Mouse (Mus musculus) C2C12 (cell line): ENCODE data around the gene Tmem38b. TPM values are rescaled to one million over a fixed set of nuclear protein-coding genes. Genes with fewer than 3 reads are reported as not detected.

Source experiments
- H3K27me3 ChIP-seq: one replicate; pipeline ENCODE4 v1.6.1; 2011; ENCODE audit not compliant: control insufficient read depth, insufficient read depth, insufficient read length
- H3K36me3 ChIP-seq: one replicate; pipeline ENCODE4 v1.6.1; 2011; ENCODE audit not compliant: control insufficient read depth, insufficient read depth
- H3K4me3 ChIP-seq: one replicate; pipeline ENCODE4 v1.5.1; 2011; ENCODE audit warnings: mild to moderate bottlenecking, control low read depth; ENCODE audit not compliant: poor library complexity, insufficient read depth, severe bottlenecking
- H3K79me2 ChIP-seq: one replicate; pipeline ENCODE4 v1.6.1; 2011; ENCODE audit not compliant: control insufficient read depth, insufficient read depth
- H3K79me3 ChIP-seq: one replicate; pipeline ENCODE4 v1.6.1; 2011; ENCODE audit warnings: low read depth, control low read depth
- H3ac ChIP-seq: one replicate; pipeline ENCODE3; 2011; ENCODE audit warnings: low read depth; ENCODE audit not compliant: control insufficient read depth, insufficient read length
- CEBPB ChIP-seq: IDR thresholded peaks from one replicate; pipeline ENCODE4 v1.6.1; 2011; ENCODE audit warnings: low read depth, mild to moderate bottlenecking, control low read depth, moderate library complexity
- CTCF ChIP-seq: IDR thresholded peaks from one replicate; pipeline ENCODE4 v1.5.1; 2011; ENCODE audit not compliant: control insufficient read depth, insufficient read depth, insufficient read length
- FOSL1 ChIP-seq: IDR thresholded peaks from one replicate; pipeline ENCODE4 v1.8.0; 2011; ENCODE audit warnings: mild to moderate bottlenecking, low read length; ENCODE audit not compliant: poor library complexity, insufficient read depth, severe bottlenecking
- MAX ChIP-seq: IDR thresholded peaks from one replicate; pipeline ENCODE4 v1.6.1; 2011; ENCODE audit warnings: mild to moderate bottlenecking, control low read depth
- MYOD1 ChIP-seq: IDR thresholded peaks from one replicate; pipeline ENCODE4 v1.6.1; 2011; ENCODE audit warnings: low read depth; ENCODE audit not compliant: control insufficient read depth, insufficient read length
- MYOG ChIP-seq: IDR thresholded peaks from one replicate; pipeline ENCODE4 v1.6.1; 2011; ENCODE audit not compliant: control insufficient read depth, insufficient read length; ENCODE audit errors: extremely low read depth
- USF1 ChIP-seq: IDR thresholded peaks from one replicate; pipeline ENCODE4 v1.6.1; 2011; ENCODE audit warnings: low read depth, mild to moderate bottlenecking, control low read depth, moderate library complexity
- polyA plus RNA-seq: library from polyadenylated mRNA; unstranded; fragments of >200 nt; fragmentation: generic; extraction: Trizol; gene quantifications from one replicate; pipeline ENCODE4 v1.2.1, GENCODE M21; 2012; ENCODE audit warnings: missing spikeins

Gene Tmem38b
- polyA plus RNA-seq, 1 experiment: 5.6 TPM

DNA sequence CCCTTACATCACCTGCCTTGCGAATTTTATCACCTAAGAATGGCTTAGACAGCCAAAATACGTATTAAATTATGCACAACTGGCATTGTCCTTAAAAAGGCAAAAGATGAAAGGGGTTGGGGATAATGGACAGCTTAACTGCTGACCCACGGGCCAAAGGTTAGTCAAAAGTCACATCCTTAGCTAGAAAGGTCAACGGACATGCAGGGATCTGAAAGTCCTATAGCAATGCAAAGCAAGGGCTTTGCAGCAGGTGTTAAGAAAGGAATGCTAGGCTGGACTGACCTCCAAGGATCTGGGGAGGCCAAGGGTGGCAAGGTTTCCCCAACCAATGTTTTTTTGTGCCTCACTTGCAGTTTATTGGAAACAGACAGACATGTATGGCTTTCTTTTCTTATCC lies 36.5 kb upstream of the Tmem38b start:
- Histone ChIP-seq H3K36me3 (no peaks in the 10 kb centered on the region), H3ac (no peak overlapping the region), H3K79me2 (no peaks in the 10 kb centered on the region), H3K27me3 (no peaks in the 10 kb centered on the region), H3K79me3 (peaks cover 1% of the 10 kb centered on the region), H3K4me3 (no peak overlapping the region)
- no peak for TF ChIP-seq CTCF
- TF ChIP-seq CEBPB: no peak

DNA sequence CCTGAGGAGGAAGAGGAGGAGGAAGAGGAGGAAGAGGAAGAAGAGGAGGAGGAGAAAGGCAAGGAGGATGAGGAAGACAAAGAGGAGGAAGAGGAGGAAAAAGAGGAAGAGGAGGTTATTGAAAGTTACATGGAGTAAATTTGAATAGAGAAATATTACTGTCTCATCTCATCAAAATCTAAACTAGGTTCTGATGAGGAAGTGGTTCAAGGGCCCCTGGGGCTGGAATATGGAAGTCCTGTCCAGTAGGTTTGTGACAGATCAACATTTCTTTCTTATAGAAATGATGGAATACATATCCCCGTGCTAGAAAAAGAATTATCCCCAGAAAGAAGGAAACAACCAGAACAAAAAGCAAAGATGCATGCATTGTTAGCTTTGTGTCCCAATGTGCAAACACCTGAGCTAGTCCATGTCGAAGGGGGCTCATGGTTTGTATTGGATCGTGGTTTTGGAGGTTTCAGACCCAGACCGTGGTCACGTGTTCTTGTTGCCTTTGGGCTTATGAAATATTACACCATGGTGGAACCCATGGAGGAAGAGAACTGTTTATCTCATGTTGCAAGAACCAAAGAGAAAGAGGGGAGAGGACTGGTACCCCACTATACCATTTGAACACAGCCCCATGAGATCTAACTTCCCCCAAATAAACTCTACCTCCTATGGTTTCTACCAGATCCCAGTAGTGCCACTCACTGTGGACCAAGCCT lies 31.4 kb upstream of the Tmem38b start:
- H3K79me3 ChIP-seq: no peaks in the 10 kb centered on the region
- TF ChIP-seq MAX (no peak), USF1 (no peak), FOSL1 (no peak), CTCF (no peak), MYOD1 (no peak), CEBPB (no peak), MYOG (no peak)
- H3K36me3 ChIP-seq: no peaks in the 10 kb centered on the region
- H3K27me3 ChIP-seq: no peaks in the 10 kb centered on the region
- no peaks in the 10 kb centered on the region for H3K79me2 ChIP-seq
- no peak overlapping the region for H3ac ChIP-seq
- H3K4me3 ChIP-seq: no peak overlapping the region

DNA sequence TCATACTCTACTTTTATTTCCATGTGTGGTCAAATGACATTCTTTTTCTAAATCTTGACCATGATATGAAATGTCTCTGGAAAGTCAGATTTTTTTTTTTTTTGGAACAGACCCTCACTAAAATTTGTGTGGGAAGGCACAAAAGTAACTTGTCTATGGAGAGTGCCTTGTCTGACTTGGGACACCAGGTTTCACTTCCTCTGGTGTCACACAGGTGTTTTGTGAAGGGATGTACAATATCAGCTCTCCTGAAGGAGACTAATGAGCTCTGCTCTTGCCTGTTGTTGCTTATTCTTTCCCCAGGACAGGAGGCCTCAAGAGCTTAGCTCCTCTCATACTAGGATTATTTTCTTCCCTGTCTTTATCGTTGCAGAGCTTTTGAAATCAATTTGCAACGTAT lies 30.8 kb upstream of the Tmem38b start:
- TF ChIP-seq FOSL1 (no peak), USF1 (no peak), CEBPB (no peak), MAX (no peak), MYOD1 (no peak), MYOG (no peak), CTCF (no peak)
- H3ac ChIP-seq: no peak overlapping the region
- H3K79me3 ChIP-seq: no peaks in the 10 kb centered on the region
- H3K36me3 ChIP-seq: no peaks in the 10 kb centered on the region
- H3K4me3 ChIP-seq: no peak overlapping the region
- no peaks in the 10 kb centered on the region for H3K27me3 ChIP-seq
- no peaks in the 10 kb centered on the region for H3K79me2 ChIP-seq

DNA sequence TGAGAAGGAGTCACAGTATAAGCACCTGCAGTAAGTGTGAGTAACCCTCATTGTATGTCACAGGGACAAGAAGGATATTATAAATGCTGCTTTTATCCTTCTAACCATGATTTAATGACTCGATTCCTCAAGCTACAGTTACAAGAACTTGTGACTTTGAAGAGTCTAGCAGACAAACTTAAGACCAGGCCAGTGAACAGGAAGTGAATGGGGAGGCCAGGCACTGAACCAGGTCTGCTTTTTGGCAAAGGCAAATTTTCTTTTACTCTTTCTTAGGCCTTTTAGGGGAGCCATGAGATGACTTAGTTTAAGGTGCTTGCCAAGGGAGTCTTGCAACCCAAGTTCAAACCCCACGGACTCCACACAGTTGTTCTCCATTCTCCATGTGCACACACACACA lies 30.1 kb upstream of the Tmem38b start:
- Histone ChIP-seq H3ac (no peak overlapping the region), H3K4me3 (no peak overlapping the region), H3K79me3 (no peaks in the 10 kb centered on the region), H3K79me2 (no peaks in the 10 kb centered on the region), H3K27me3 (no peaks in the 10 kb centered on the region), H3K36me3 (no peaks in the 10 kb centered on the region)
- TF ChIP-seq USF1 (no peak), CTCF (no peak), MYOG (no peak), MAX (no peak), CEBPB (no peak), MYOD1 (no peak), FOSL1 (no peak)

DNA sequence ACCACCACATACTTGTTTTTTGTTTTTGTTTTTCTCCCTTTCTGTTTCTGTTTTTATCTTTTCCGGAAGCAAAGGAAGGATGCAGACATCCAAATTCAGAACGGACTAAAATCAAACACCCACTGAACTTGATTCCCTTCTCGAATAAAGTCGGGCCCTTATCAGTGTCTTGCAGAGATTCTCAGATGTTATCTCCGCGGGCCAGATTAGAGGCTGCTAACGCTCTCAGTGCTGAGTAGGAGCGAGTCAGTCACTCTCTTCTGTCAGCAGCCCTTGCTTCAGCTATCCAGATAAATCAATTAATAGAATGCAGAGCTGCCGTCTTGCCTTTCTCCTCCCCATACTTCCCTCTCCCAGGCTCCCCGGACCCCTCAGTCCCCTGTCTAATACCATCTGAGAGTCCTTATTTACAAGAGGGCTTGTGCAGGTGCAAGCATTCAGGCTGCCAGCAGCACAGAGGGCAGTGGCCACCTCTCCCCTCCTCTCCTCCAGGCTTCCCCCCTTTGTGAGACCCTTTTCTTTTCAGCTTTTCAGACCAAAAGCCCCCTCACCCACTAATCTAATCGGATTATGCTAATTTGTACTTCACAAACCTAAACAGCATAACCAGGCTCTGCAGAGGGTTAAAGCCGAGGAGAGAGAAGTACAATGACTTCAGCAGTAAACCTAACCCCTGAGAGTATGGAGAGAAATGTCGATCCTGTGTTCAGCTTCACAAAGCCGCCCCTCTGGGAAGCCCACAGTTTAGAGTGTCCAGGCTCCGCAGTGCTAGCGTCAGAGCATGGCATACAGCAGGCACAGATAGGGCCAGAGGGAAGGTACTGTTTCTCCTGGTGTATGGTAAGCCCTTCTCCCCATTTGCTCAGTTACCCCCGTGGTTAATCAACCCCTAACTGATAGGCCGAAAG lies 28.7 kb upstream of the Tmem38b start:
- H3K36me3 ChIP-seq: no peaks in the 10 kb centered on the region
- H3ac ChIP-seq: no peak overlapping the region
- H3K4me3 ChIP-seq: no peak overlapping the region
- TF ChIP-seq MAX (no peak), USF1 (no peak), CTCF (no peak), MYOG (no peak), FOSL1 (no peak), CEBPB (no peak), MYOD1 (no peak)
- no peaks in the 10 kb centered on the region for H3K79me3 ChIP-seq
- no peaks in the 10 kb centered on the region for H3K79me2 ChIP-seq
- no peaks in the 10 kb centered on the region for H3K27me3 ChIP-seq
